27 mouse cellular contexts compared by ENCODE assay signal in genomic region chr16:30663055-30663454, GRCm38 (mm10).
"Had no signal": no experiment of that assay in that cellular context is flagged by ENCODE, and none has a peak within 500 bp of the region (broad histone marks: within the 10 kb centered on the region; RNA-seq: fewer than 3 reads in every experiment).

No protein-coding gene starts in this region.

- ATAC-seq: forebrain, postnatal 0 days; hindbrain, postnatal 0 days; intestine, embryonic 16.5 days; liver, embryonic 12.5 days had no signal

- DNase-seq: forebrain, postnatal 0 days; gastrocnemius, postnatal 14 days; gastrocnemius, postnatal 36 days; heart, adult 11 months; heart, adult 2 months; heart, postnatal 14 days; heart, postnatal 36 days; kidney, adult 11 months; kidney, adult 2 months; kidney, adult 9 months; kidney, postnatal 14 days; kidney, postnatal 36 days; layer of hippocampus, adult 9-11 months; layer of hippocampus, postnatal 36 days; left cerebral cortex, postnatal 4 days had no signal

- H3K4me3 ChIP-seq: heart, adult 2 months; heart, embryonic 13.5 days; heart, embryonic 15.5 days; hindbrain, embryonic 13.5 days; hindbrain, embryonic 15.5 days; kidney, embryonic 15.5 days; limb, embryonic 13.5 days; limb, embryonic 15.5 days; liver, embryonic 12.5 days had no signal

- H3K27ac ChIP-seq: heart, adult 2 months; heart, embryonic 13.5 days; heart, embryonic 15.5 days; hindbrain, embryonic 13.5 days; hindbrain, embryonic 15.5 days; hindbrain, postnatal 0 days; kidney, embryonic 15.5 days; kidney, postnatal 0 days; limb, embryonic 13.5 days; limb, embryonic 15.5 days; liver, embryonic 12.5 days; liver, embryonic 14.5 days had no signal
